Mouse (Mus musculus) thymus, adult 2 months (tissue): ENCODE results near the gene Foxl1. TPM values are rescaled to one million over a fixed set of nuclear protein-coding genes. Genes with fewer than 3 reads are reported as not detected.

Source experiments
- DNase-seq: peaks from one replicate; pipeline ENCODE4 v3.0.0; 2021
- H3K27ac ChIP-seq: fragments of 200-500 bp; 2 replicates; pipeline ENCODE4 v1.5.1; 2012; ENCODE audit warnings: low read length, control low read depth; ENCODE audit not compliant: control insufficient read depth, insufficient read depth
- H3K27me3 ChIP-seq: fragments of 200-500 bp; 2 replicates; pipeline ENCODE4 v1.6.1; 2012; ENCODE audit warnings: mild to moderate bottlenecking, low read length, moderate library complexity, mixed read lengths; ENCODE audit not compliant: control insufficient read depth, insufficient read depth
- H3K36me3 ChIP-seq: fragments of 200-500 bp; 2 replicates; pipeline ENCODE4 v1.6.1; 2012; ENCODE audit warnings: mild to moderate bottlenecking, low read length, moderate library complexity; ENCODE audit not compliant: control insufficient read depth, insufficient read depth
- H3K4me1 ChIP-seq: fragments of 200-500 bp; replicated peaks from 2 replicates; pipeline ENCODE4 v1.6.1; 2012; ENCODE audit warnings: low read length; ENCODE audit not compliant: control insufficient read depth, insufficient read depth
- H3K4me3 ChIP-seq: fragments of 200-500 bp; 2 replicates; pipeline ENCODE4 v1.5.1; 2012; ENCODE audit warnings: mild to moderate bottlenecking, low read length, control low read depth, moderate library complexity; ENCODE audit not compliant: control insufficient read depth, insufficient read depth
- CTCF ChIP-seq: fragments of 200-500 bp; IDR thresholded peaks from 2 replicates; pipeline ENCODE4 v1.5.1; 2012; ENCODE audit warnings: mild to moderate bottlenecking, control low read depth, low read length, moderate library complexity, borderline replicate concordance; ENCODE audit not compliant: control insufficient read depth, poor library complexity, insufficient read depth; ENCODE audit errors: extremely low read depth
- POLR2A ChIP-seq: fragments of 200-500 bp; IDR thresholded peaks from 2 replicates; pipeline ENCODE4 v1.6.1; 2012; ENCODE audit warnings: mild to moderate bottlenecking, low read length, control low read depth, moderate library complexity; ENCODE audit not compliant: control insufficient read depth, poor library complexity, insufficient read depth; ENCODE audit errors: extremely low read depth
- WGBS: fragments of 180-500 bp; shearing (Covaris S2); methylation state at CpG from one replicate; pipeline ENCODE4 v1.1.7; 2018; 5-methylcytosine and 5-hydroxymethylcytosine counted together
- polyA plus RNA-seq: library from polyadenylated mRNA; depleted of rRNA; stranded (reverse); fragments of >200 nt; gene quantifications from 2 replicates; pipeline ENCODE4 v1.2.3, GENCODE M21; 2012

Gene Foxl1
- polyA plus RNA-seq, 1 experiment = 0.11 TPM

GRCm38 (mm10) chr8:121092627-121093026 is 35.1 kb upstream of the Foxl1 start:
- Histone ChIP-seq H3K27me3 (peaks cover 18% of the 10 kb centered on the region), H3K27ac (no peak overlapping the region), H3K4me1 (no peaks in the 10 kb centered on the region), H3K36me3 (no peaks in the 10 kb centered on the region), H3K4me3 (no peak overlapping the region)
- peak; percentile 80 for DNase-seq
- 4% methylated on average over 16 of the region's 16 CpGs for WGBS
- peak; percentile 86; the same call in 1 of the 2 replicates for TF ChIP-seq CTCF
- 0 out of 2 replicates have a peak, but pooled peaks have one; percentile 26 for TF ChIP-seq POLR2A

- peaks cover 2% of the 10 kb centered on the region; the same call in 1 of the 2 replicates for H3K36me3 ChIP-seq
- no peaks in the 10 kb centered on the region for H3K4me1 ChIP-seq
- no peak overlapping the region for H3K27ac ChIP-seq
- 69% methylated on average over 6 of the region's 6 CpGs for WGBS
- DNase-seq = no peak
- no peak overlapping the region for H3K4me3 ChIP-seq
- no peak for TF ChIP-seq POLR2A
- no peak for TF ChIP-seq CTCF
- peaks cover 15% of the 10 kb centered on the region for H3K27me3 ChIP-seq
Observed at GRCm38 (mm10) chr8:121093496-121093895, 34.2 kb upstream of the Foxl1 start.

GRCm38 (mm10) chr8:121104049-121104818 is 23.5 kb upstream of the Foxl1 start:
- TF ChIP-seq POLR2A (no peak), CTCF (peak; percentile 96)
- Histone ChIP-seq H3K4me3 (no peak overlapping the region), H3K27me3 (no peaks in the 10 kb centered on the region), H3K4me1 (peaks cover 6% of the 10 kb centered on the region; the same call in 1 of the 2 replicates), H3K36me3 (peaks cover 8% of the 10 kb centered on the region), H3K27ac (no peak overlapping the region)
- peak; percentile 78 for DNase-seq
- WGBS = 68% methylated on average over 17 of the region's 17 CpGs

- no peak within 1 kb of the TSS for H3K27ac ChIP-seq
- H3K36me3 ChIP-seq = no peaks in the 10 kb centered on the region
- peak within 1 kb of the TSS; percentile 69 for H3K4me3 ChIP-seq
- TF ChIP-seq POLR2A = peak; percentile 75; the same call in 1 of the 2 replicates
- no peak for TF ChIP-seq CTCF
- H3K27me3 ChIP-seq = no peaks in the 10 kb centered on the region; the same call in 1 of the 2 replicates
- peaks cover 6% of the 10 kb centered on the region; the same call in 1 of the 2 replicates for H3K4me1 ChIP-seq
- peak; percentile 98 for DNase-seq
- 2% methylated on average over 75 of the region's 75 CpGs for WGBS
Observed at GRCm38 (mm10) chr8:121107668-121108656, 19.8 kb upstream of the Foxl1 start, which contains the start of gene Mthfsd. Mthfsd (minus strand) TSS chr8:121108392.

GRCm38 (mm10) chr8:121108657-121109056 is 19.1 kb upstream of the Foxl1 start:
- no peak overlapping the region for H3K27ac ChIP-seq
- no peaks in the 10 kb centered on the region; the same call in 1 of the 2 replicates for H3K27me3 ChIP-seq
- H3K36me3 ChIP-seq = no peaks in the 10 kb centered on the region
- H3K4me1 ChIP-seq = peaks cover 6% of the 10 kb centered on the region; the same call in 1 of the 2 replicates
- peak overlapping the region; percentile 69 for H3K4me3 ChIP-seq
- 12% methylated on average over 5 of the region's 5 CpGs for WGBS
- TF ChIP-seq CTCF (no peak), POLR2A (no peak)
- no peak for DNase-seq

- H3K4me3 ChIP-seq = no peak overlapping the region
- peaks cover 16% of the 10 kb centered on the region for H3K27me3 ChIP-seq
- no peaks in the 10 kb centered on the region for H3K36me3 ChIP-seq
- peaks cover 7% of the 10 kb centered on the region; the same call in 1 of the 2 replicates for H3K4me1 ChIP-seq
- TF ChIP-seq POLR2A (no peak), CTCF (no peak)
- no peak overlapping the region for H3K27ac ChIP-seq
- DNase-seq = no peak
- WGBS = 40% methylated on average over 7 of the region's 7 CpGs
Observed at GRCm38 (mm10) chr8:121111145-121111907, 16.4 kb upstream of the Foxl1 start.
